Mouse (Mus musculus): ENCODE results near the gene Hoxc9. TPM values are rescaled to one million over a fixed set of nuclear protein-coding genes. Genes with fewer than 3 reads are reported as not detected.

The Hoxc9 gene
- polyA plus RNA-seq, 1 experiment from 2014 or later, result not detected

GRCm38 (mm10) chr15:102981379-102982288 lies 5.4 kb downstream of the Hoxc9 start:
- Histone ChIP-seq H3K4me3 (peak overlapping the region; percentile 22), H3K9ac (no peak overlapping the region), H3K27ac (no peak overlapping the region), H3K27me3 (peaks cover 100% of the 10 kb centered on the region), H3K36me3 (ENCODE audit: poor library complexity, severe bottlenecking) (no peaks in the 10 kb centered on the region), H3K4me1 (peaks cover 8% of the 10 kb centered on the region), H3K4me2 (peak overlapping the region; percentile 41), H3K9me3 (replicated peaks) (no peaks in the 10 kb centered on the region)
- WGBS, result under 1% methylated on average over 88 of the region's 88 CpGs
- no peak for ATAC-seq

DNA sequence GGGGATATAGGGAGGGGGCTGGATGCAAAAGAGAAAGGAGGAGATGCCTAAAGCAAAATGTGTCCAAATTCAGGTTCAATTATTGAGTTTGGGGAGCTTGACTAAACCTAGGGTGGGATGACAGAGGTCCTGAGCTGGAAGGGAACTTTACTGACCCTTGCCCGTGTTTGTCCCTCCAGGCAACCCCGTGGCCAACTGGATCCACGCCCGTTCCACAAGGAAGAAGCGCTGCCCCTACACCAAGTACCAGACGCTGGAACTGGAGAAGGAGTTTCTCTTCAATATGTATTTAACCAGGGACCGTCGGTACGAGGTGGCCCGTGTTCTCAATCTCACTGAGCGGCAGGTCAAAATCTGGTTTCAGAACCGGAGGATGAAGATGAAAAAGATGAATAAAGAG lies 7.5 kb downstream of the Hoxc9 start:
- Histone ChIP-seq H3K27me3 (peaks cover 100% of the 10 kb centered on the region), H3K4me2 (no peak overlapping the region), H3K27ac (no peak overlapping the region), H3K4me3 (no peak overlapping the region), H3K4me1 (peaks cover 8% of the 10 kb centered on the region), H3K9me3 (replicated peaks) (no peaks in the 10 kb centered on the region), H3K36me3 (ENCODE audit: poor library complexity, severe bottlenecking) (no peaks in the 10 kb centered on the region), H3K9ac (no peak overlapping the region)
- under 1% methylated on average over 12 of the region's 12 CpGs for WGBS
- no peak for ATAC-seq

GRCm38 (mm10) chr15:102984521-102984920 lies 8.3 kb downstream of the Hoxc9 start:
- no peak for ATAC-seq
- Histone ChIP-seq H3K4me2 (no peak overlapping the region), H3K9ac (no peak overlapping the region), H3K4me1 (peaks cover 8% of the 10 kb centered on the region), H3K27ac (no peak overlapping the region), H3K36me3 (ENCODE audit: poor library complexity, severe bottlenecking) (no peaks in the 10 kb centered on the region), H3K9me3 (replicated peaks) (no peaks in the 10 kb centered on the region), H3K27me3 (peaks cover 100% of the 10 kb centered on the region), H3K4me3 (no peak overlapping the region)
- WGBS, result 0% methylated on average over 10 of the region's 10 CpGs

GRCm38 (mm10) chr15:102984925-102985324 lies 8.7 kb downstream of the Hoxc9 start:
- 1% methylated on average over 3 of the region's 3 CpGs for WGBS
- peaks cover 100% of the 10 kb centered on the region for H3K27me3 ChIP-seq
- no peaks in the 10 kb centered on the region for H3K9me3 ChIP-seq (replicated peaks)
- H3K9ac ChIP-seq, result no peak overlapping the region
- ATAC-seq, result no peak
- no peak overlapping the region for H3K27ac ChIP-seq
- H3K36me3 ChIP-seq (ENCODE audit: poor library complexity, severe bottlenecking), result no peaks in the 10 kb centered on the region
- no peak overlapping the region for H3K4me3 ChIP-seq
- no peak overlapping the region for H3K4me2 ChIP-seq
- peaks cover 8% of the 10 kb centered on the region for H3K4me1 ChIP-seq

DNA sequence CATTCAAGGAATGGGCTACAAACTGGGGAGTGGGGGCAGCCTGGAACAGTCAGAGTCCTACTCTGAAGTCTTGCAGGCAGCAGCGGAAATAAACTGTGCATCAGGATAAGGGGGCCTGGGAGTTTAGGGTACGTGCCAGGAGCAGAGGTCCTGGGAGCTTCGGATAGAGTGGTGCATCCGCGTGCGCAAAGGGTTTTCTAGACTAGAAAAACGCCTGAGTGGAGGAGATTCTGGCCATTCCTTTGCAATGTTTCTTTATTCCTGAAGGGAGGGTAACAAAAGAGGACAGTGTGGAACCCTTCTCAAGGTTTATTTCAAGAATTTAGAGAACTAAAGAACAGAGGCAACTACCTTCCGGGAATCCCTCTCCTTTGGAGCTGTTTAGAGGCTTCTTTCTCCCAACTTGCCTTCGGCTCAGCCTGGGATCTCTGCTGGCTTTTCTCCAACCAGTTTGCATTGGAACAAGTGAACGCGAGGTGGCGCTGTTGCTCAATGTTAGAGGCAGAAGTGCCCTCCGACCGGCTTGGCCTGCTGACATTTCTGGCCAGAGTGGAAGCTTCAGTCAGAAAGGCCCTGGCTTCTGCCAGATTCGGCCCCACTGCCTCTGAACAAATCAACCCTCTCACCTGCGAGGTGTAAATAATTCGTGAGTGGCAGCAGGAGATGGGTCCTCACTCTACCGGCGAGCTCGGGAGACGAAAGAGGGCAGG lies 11.0 kb downstream of the Hoxc9 start:
- no peaks in the 10 kb centered on the region for H3K36me3 ChIP-seq (ENCODE audit: poor library complexity, severe bottlenecking)
- H3K27me3 ChIP-seq, result peaks cover 99% of the 10 kb centered on the region
- H3K4me1 ChIP-seq, result no peaks in the 10 kb centered on the region; the same call in 1 of the 2 replicates
- no peak overlapping the region for H3K4me2 ChIP-seq
- no peak overlapping the region for H3K27ac ChIP-seq
- ATAC-seq, result no peak
- 3% methylated on average over 21 of the region's 21 CpGs for WGBS
- H3K9me3 ChIP-seq (replicated peaks), result no peaks in the 10 kb centered on the region
- no peak overlapping the region for H3K9ac ChIP-seq
- no peak overlapping the region for H3K4me3 ChIP-seq

GRCm38 (mm10) chr15:102988078-102988477 lies 11.8 kb downstream of the Hoxc9 start:
- ATAC-seq, result no peak
- Histone ChIP-seq H3K4me1 (no peaks in the 10 kb centered on the region), H3K4me2 (no peak overlapping the region), H3K9ac (no peak overlapping the region), H3K27me3 (peaks cover 99% of the 10 kb centered on the region), H3K9me3 (replicated peaks) (no peaks in the 10 kb centered on the region), H3K4me3 (no peak overlapping the region), H3K27ac (no peak overlapping the region), H3K36me3 (ENCODE audit: poor library complexity, severe bottlenecking) (no peaks in the 10 kb centered on the region)
- WGBS, result 10% methylated on average over 5 of the region's 5 CpGs

- peaks cover 98% of the 10 kb centered on the region for H3K27me3 ChIP-seq
- H3K27ac ChIP-seq, result no peak within 1 kb of the TSS
- H3K36me3 ChIP-seq (ENCODE audit: poor library complexity, severe bottlenecking), result no peaks in the 10 kb centered on the region
- peak within 1 kb of the TSS; percentile 16; the same call in 1 of the 2 replicates for H3K4me2 ChIP-seq
- under 1% methylated on average over 69 of the region's 69 CpGs for WGBS
- no peaks in the 10 kb centered on the region for H3K4me1 ChIP-seq
- H3K9ac ChIP-seq, result no peak within 1 kb of the TSS
- H3K4me3 ChIP-seq, result peak within 1 kb of the TSS; percentile 4; the same call in 1 of the 2 replicates
- no peak for ATAC-seq
- H3K9me3 ChIP-seq (replicated peaks), result no peaks in the 10 kb centered on the region
Measured at GRCm38 (mm10) chr15:102990461-102991397, 14.5 kb downstream of the Hoxc9 start, which contains the start of gene Hoxc8. Hoxc8 (plus strand) TSS chr15:102990607.

- Histone ChIP-seq H3K4me2 (no peak overlapping the region), H3K9ac (no peak overlapping the region), H3K4me1 (no peaks in the 10 kb centered on the region), H3K9me3 (replicated peaks) (no peaks in the 10 kb centered on the region), H3K36me3 (ENCODE audit: poor library complexity, severe bottlenecking) (no peaks in the 10 kb centered on the region), H3K27me3 (peaks cover 98% of the 10 kb centered on the region), H3K27ac (no peak overlapping the region), H3K4me3 (no peak overlapping the region)
- 3% methylated on average over 7 of the region's 7 CpGs for WGBS
- ATAC-seq, result no peak
Measured at GRCm38 (mm10) chr15:102991782-102992181, 15.5 kb downstream of the Hoxc9 start.

GRCm38 (mm10) chr15:102992206-102992605 lies 16.0 kb downstream of the Hoxc9 start:
- no peaks in the 10 kb centered on the region for H3K9me3 ChIP-seq (replicated peaks)
- H3K9ac ChIP-seq, result no peak overlapping the region
- peaks cover 98% of the 10 kb centered on the region for H3K27me3 ChIP-seq
- no peak overlapping the region for H3K4me3 ChIP-seq
- no peak overlapping the region for H3K4me2 ChIP-seq
- no peaks in the 10 kb centered on the region for H3K4me1 ChIP-seq
- 0% methylated on average over 11 of the region's 11 CpGs for WGBS
- no peaks in the 10 kb centered on the region for H3K36me3 ChIP-seq (ENCODE audit: poor library complexity, severe bottlenecking)
- ATAC-seq, result no peak
- no peak overlapping the region for H3K27ac ChIP-seq

DNA sequence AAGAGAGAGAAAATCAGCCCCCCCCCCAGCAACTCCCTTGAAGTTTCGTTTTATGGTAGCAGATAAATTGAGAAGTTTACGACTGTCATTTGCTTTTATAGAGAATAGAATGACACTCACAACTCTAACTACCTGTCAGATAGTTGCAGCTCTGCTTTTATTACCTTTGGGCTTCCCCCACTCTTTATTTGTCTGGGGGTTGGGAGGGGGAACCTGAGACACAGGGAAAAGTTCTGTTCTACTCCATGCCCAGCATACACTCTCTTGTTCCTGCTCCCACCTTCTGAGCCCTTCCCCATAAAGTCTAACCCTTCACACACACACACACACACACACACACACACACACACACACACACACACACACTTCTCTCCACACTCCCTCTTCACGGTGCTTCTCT lies 16.6 kb downstream of the Hoxc9 start:
- H3K4me3 ChIP-seq, result no peak overlapping the region
- H3K27me3 ChIP-seq, result peaks cover 98% of the 10 kb centered on the region
- no peaks in the 10 kb centered on the region for H3K4me1 ChIP-seq
- H3K4me2 ChIP-seq, result no peak overlapping the region
- H3K9me3 ChIP-seq (replicated peaks), result no peaks in the 10 kb centered on the region
- ATAC-seq, result no peak
- no peak overlapping the region for H3K9ac ChIP-seq
- 2% methylated on average over 3 of the region's 3 CpGs for WGBS
- H3K36me3 ChIP-seq (ENCODE audit: poor library complexity, severe bottlenecking), result no peaks in the 10 kb centered on the region
- H3K27ac ChIP-seq, result no peak overlapping the region

DNA sequence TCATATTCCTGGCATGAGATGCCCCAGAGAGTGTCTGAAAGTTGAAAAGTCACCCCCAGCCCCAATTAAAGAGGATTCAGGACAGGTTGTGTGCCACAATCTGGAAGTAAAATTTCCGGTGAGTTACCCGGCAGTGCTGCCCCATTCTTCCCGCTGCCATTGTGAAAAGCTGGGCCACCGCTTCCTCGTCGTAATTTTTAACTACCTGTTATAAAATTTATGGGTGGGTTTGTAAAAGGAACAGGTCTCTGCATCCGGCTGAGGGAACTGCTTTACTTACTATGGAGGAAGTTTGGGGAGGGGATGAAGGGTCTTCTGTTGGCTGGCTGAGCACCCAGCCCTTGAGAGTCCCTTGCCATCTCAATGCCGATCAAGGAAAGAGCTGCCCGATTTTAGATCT lies 20.3 kb downstream of the Hoxc9 start:
- Histone ChIP-seq H3K4me1 (peaks cover 9% of the 10 kb centered on the region), H3K9ac (no peak overlapping the region), H3K27me3 (peaks cover 99% of the 10 kb centered on the region), H3K36me3 (ENCODE audit: poor library complexity, severe bottlenecking) (no peaks in the 10 kb centered on the region), H3K27ac (no peak overlapping the region), H3K4me2 (no peak overlapping the region), H3K9me3 (replicated peaks) (no peaks in the 10 kb centered on the region), H3K4me3 (no peak overlapping the region)
- WGBS, result 1% methylated on average over 9 of the region's 9 CpGs
- ATAC-seq, result no peak

Data from forebrain, embryonic 13.5 days (tissue).